Mouse (Mus musculus) G1E (cell line): ENCODE measurements around the gene Scamp3.

Experiments
- CTCF ChIP-seq: IDR thresholded peaks from 2 replicates; pipeline ENCODE4 v1.5.1; 2012; ENCODE audit warnings: low read depth, low read length, inconsistent platforms, mixed read lengths
- GATA2 ChIP-seq: IDR thresholded peaks from 2 replicates; pipeline ENCODE4 v1.6.1; 2012; ENCODE audit warnings: low read depth, low read length, inconsistent platforms, borderline replicate concordance
- POLR2AphosphoS5 ChIP-seq: IDR thresholded peaks from 2 replicates; pipeline ENCODE4 v1.6.1; 2012; ENCODE audit warnings: low read depth, low read length, inconsistent platforms; ENCODE audit not compliant: insufficient replicate concordance
- TAL1 ChIP-seq: conservative IDR thresholded peaks from 2 replicates; pipeline ENCODE4 v1.6.1; 2012; ENCODE audit warnings: low read depth, low read length, inconsistent platforms, mixed read lengths

DNA sequence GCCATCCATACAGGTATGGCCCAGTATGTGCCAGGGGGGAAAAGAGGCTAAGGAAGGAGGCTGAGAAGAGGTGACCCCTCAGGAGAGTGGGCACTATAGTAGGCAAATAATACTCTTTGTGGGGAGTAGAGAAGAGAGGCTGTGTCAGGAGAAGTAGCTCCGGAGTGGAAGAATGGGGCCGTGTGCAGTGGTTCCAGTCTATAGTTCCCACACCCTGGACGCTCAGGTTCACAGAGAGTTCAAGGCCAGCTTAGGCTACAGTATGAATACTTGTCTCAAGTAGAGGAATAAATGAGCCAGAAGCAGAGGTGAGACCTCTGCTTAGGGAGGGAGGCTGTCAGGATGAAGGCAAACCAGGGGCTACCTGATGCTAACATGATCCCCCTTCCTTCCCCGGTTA, 52.0 kb downstream of the Scamp3 start:
- TF ChIP-seq CTCF (no peak), TAL1 (no peak), GATA2 (no peak), POLR2AphosphoS5 (no peak)
